Mouse (Mus musculus) megakaryocyte progenitor cell, adult 5-6 weeks (primary cell): ENCODE measurements around the gene Agap1. TPM values are rescaled to one million over a fixed set of nuclear protein-coding genes. Genes with fewer than 3 reads are reported as not detected.
A peak's percentile ranks its signal among the peaks of the same experiment; 100 is the strongest.

Experiments
- ATAC-seq: replicated peaks from 2 replicates; pipeline ENCODE4 v1.8.0; 2016; ENCODE audit warnings: mild to moderate bottlenecking, moderate TSS enrichment, inconsistent platforms; ENCODE audit not compliant: poor library complexity
- total RNA-seq, 2 experiments: library from RNA; stranded (forward) in 1 of 2; stranded (reverse) in 1 of 2; fragments of 157-497, 149-512 nt in 1 of 2; fragments of 200-1000 nt in 1 of 2; gene quantifications; 2 replicates each; pipeline versions ENCODE4 v1.2.3 to v1.2.4; 2015 to 2017

The Agap1 gene
- total RNA-seq, 2 experiments from 2014 or later = 6.8 to 9.4 TPM

DNA sequence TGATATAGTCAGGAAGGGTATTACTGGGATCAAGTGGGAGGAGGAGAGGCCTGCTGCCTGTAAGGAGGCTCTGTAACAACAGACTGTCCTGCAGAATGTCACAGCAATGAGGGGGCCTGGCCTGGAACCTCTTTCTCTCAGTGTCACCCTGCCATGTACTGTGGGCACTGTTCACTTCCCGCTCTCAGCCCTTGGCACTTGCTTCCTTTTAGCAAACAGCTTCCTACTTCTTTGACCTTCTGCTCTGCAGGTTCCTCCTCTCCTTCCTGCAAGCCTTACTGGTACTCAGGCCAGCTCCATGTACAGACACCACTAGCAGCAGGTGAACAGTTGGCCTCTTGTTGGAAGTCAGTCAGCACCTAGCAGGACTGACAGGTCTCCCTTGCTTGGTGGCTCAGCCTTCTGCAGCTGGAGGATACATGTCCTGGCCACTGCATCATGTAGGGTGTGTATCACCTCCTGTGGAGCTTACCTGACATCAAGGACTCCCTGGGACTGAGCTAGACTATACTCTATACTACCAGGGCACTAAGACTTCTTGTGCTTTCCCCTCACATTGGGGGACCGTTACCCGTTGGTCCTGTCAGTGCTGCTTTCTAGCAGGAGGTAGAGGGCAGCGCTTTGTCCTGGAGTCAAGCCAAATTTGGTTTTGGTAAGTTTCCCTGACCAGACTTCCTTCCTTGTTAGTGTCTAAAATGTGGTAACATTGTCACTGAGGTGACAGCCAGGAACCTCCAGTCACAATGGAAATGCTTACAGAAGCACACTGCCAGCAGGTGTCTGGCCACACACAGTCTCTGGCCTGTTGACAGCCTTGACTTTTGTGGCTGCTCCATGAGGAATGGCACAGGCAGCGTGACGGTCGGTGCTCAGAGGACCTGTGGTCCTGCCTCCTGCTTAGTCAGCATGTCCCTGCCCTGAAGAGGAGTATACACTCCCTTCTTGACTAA is 120.6 kb downstream of the Agap1 start:
- peak; percentile 64 for ATAC-seq

GRCm38 (mm10) chr1:89576174-89576890 is 121.7 kb downstream of the Agap1 start:
- no peak for ATAC-seq

DNA sequence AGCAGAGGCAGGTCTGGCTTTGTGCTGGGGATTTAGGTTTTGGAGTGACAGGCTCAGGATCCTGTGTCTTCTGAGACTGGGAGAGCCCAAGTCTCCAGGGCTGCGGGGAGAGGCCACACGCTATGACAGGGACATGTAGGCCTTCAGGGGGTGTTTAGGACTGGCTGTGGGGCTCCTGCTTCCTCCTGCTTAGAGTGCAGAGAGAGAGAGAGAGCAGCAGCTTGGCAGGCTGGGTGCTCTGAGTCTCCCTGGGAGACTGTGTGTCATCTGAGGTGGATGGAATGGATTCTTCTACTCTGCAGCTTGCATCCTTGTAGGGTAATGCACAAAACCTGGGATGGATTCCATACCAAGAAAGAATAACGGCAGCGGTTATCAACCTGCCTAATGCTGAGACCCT is 122.4 kb downstream of the Agap1 start:
- ATAC-seq = peak; percentile 43

DNA sequence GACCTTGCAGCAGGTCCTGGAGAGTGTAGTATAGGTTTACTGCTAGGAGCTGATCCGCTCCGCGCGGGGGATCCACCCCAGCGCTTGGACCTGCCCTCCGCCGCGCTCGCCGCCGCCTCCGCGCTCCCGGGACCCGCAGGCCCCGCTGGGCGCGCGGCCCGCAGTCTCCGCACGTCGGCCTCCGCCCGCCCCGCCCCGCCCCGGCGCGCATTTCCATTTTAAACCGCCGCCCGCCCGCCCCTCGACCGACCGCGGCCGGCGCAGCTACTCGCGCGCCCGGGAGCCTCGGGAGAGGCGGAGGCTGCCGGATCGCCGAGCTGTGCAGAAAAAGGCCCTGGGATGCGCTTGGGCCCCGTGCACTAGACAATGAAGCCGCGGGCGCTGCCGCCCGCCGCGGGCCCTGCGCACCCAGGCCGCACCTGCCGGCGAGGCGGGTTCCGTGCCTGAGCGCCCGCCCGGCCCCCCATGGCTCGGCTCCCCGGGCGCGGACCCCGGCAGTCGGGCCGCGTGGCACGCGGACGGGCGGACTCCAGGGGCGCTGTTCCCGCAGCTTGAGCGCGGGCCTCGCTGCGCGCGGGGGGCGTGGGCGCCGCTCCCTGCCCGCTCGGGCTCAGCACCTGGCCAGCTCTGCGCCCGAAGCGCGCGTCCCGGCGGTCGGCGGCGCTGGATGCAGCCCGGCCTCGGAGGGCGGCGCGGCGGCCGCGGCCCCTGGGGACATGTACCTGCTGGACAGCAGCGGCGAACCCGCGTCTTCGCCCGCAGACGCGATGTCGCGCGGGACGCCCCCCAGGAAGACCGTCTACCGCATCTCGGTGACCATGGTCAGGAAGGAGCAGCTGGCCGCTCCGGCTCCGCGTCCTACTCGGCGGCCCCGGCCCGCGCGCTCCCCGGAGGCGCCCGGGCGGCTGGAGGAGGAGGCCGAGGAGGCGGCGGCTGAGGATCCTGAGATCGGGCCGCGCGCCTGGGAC is 125.7 kb downstream of the Agap1 start:
- peak; percentile 47 for ATAC-seq

- ATAC-seq = peak; percentile 37
Observed at GRCm38 (mm10) chr1:89580999-89581765, 126.6 kb downstream of the Agap1 start.

DNA sequence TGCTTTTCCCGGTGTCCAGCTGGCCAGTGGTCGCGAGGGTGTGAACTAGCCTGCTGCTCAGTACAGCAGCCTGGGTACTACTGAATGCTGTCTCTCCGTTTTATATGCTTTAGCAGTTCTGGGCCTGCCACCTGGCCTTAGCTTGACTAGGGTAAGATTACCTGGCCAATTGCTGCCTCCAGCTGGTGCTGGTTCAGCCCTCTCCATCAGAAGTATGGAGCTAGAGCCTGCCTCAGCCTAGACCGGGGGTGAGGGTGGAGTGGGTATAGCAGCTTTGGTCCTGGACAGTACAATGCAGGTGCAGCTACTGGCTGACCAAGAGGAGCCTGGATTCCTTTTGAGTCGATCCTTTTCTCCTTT is 127.1 kb downstream of the Agap1 start:
- no peak for ATAC-seq

DNA sequence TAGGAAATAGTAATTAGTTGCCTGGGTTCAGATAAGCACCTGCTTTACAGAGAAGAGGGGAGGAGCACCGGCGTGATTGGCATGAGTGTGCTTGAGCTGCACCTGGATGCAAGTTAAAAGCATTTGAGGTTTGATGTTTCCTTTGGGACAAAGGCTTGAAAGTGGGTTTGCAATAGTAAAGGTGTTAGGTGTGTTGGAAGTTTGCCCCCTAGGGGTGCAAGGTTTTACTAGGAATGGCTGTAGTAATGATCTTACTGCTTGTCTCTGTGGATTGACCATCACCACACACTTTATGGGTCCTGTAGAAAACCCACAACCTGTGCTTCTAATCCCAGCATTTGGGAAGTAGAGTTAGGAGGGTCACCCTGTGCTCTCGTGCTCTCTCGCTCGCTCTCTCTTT is 128.8 kb downstream of the Agap1 start:
- no peak for ATAC-seq

DNA sequence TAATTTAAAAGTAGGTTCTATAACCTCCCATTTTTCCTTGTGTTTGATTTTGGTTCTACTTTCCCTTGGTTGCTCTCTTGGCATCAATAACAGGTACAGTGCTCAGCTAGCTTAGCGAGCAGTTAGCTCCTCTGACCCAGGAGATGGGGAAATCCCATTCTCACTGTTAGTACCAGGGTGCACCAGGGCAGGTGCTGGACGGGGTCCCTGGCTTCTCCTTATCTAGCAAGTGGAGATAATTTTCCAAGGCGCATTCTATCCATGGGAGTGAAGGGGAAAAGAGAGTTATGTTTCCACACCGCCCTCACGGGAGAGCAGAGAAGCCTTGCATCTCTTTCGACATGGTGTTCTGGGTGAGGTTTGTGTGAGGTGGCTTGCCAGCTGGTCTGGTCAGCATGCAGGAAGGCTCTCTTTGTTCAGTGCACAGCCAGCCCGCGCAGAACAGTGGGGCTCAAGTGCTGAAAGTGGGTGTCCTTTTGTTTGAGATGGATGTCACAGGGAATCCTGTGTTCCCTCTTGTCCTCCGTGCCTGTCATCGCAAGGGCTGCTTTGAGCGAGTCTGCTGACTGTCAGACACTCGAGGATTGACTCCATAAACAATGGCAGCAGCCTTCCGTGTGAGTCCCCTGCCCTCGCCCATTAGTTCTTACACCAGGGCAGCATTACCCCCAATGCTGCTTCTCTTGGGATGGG is 132.5 kb downstream of the Agap1 start:
- ATAC-seq = no peak

- no peak for ATAC-seq
Observed at GRCm38 (mm10) chr1:89588154-89588553, 133.5 kb downstream of the Agap1 start.

GRCm38 (mm10) chr1:89590994-89591393 is 136.4 kb downstream of the Agap1 start:
- ATAC-seq = no peak

- no peak for ATAC-seq
Observed at GRCm38 (mm10) chr1:89593219-89593618, 138.6 kb downstream of the Agap1 start.

GRCm38 (mm10) chr1:89594999-89595398 is 140.4 kb downstream of the Agap1 start:
- ATAC-seq = no peak

- no peak for ATAC-seq
Observed at GRCm38 (mm10) chr1:89595421-89595820, 140.8 kb downstream of the Agap1 start.

GRCm38 (mm10) chr1:89596223-89596622 is 141.6 kb downstream of the Agap1 start:
- no peak; the same call in 1 of the 2 replicates for ATAC-seq

GRCm38 (mm10) chr1:89598906-89599305 is 144.3 kb downstream of the Agap1 start:
- ATAC-seq = no peak

GRCm38 (mm10) chr1:89599983-89600741 is 145.6 kb downstream of the Agap1 start:
- no peak for ATAC-seq

DNA sequence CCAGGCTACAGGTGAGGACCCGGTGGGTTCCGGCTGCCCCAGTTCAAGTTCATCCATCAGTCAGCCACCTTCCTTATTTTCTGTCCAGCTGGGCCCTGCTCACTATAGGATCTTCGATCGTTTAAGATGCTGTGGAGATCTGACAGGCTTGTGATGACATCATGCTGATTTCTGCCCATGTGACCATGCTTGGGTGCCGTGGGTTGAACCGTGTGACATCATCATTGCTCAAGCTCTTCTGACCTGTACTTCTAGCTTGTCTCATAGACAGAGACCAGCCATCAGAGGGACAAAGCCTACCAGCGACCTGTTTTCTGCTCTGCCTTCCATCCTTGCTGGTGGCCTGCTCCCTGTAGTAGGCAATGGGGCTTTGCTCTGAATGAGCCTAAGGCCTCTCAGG is 146.7 kb downstream of the Agap1 start:
- no peak for ATAC-seq

DNA sequence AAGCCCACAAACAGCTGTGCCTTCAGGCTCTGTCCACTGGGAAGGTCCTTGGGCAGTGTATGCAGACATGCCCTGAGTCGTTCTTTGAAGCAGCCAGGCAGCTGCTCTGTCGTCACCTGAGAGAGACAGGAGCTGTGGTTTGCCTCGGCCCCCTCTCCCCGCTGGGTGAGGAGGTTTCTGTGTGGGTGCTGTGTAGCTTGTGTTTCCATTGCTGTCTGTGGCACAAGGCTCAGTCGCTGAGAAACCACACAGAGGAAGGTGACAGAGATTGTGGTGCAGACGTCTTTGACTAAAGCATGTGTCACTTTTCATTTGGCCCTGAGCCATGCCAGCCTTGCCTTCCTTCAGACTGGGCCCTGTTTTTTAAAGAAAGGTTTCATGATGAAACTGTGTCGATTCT is 148.3 kb downstream of the Agap1 start:
- ATAC-seq = peak; percentile 83

DNA sequence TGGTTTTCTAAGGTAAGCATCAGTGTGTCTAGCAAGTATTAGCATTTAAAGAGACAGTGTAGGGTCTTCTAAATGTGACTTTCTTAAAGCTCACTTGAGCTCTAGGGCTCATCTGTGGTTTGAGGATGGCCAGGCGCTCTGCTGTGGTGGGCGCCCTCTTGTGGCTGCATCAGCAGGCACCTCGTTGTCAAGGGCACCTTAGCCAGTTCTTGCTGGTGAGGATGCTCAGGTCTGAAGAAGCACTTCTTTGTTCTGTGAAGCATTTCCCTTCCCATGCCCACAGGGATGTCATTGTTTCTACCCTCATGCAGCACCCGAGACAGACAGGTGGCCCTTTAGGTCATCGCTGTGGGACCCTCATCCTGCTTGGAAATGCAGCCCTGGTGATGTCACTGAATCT is 152.0 kb downstream of the Agap1 start:
- peak; percentile 61 for ATAC-seq
